Mouse (Mus musculus) heart, adult 2 months (tissue): ENCODE data around the gene Agps.

Source experiments
- CTCF ChIP-seq: fragments of 200-600 bp; IDR thresholded peaks from 2 replicates; pipeline ENCODE4 v1.8.1; 2022; ENCODE audit warnings: antibody characterized with exemption, mild to moderate bottlenecking, moderate library complexity
- EP300 ChIP-seq: fragments of 200-500 bp; IDR thresholded peaks from 2 replicates; pipeline ENCODE4 v1.6.1; 2011; ENCODE audit warnings: low read depth, low read length, control low read depth; ENCODE audit not compliant: insufficient read depth
- POLR2A ChIP-seq: fragments of 200-500 bp; IDR thresholded peaks from 2 replicates; pipeline ENCODE4 v1.6.1; 2011; ENCODE audit warnings: mild to moderate bottlenecking, low read depth, low read length, control low read depth; ENCODE audit not compliant: insufficient read depth

DNA sequence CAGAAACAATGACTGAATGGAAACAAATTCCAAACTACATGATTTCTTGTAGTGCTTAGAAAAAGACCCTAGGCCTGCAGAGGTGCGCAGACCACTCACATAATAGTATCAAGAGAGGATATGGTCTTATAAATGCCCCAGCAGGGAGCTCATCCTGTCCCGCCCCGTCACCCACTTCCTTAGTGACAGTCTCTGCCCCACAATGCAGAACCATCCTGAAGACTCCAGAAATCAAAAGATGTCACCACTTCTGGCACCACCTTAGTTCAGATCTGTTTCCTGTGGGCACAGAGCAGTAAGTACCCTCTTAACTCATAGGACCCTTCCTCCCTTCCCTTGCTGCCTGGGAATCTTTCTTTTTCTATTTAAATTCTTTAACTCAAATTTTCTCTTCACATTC lies 83.1 kb downstream of the Agps start:
- TF ChIP-seq POLR2A (no peak), CTCF (no peak), EP300 (no peak)
